Mouse (Mus musculus): Measurements from ENCODE around the gene Lpin2. TPM values are rescaled to one million over a fixed set of nuclear protein-coding genes. Genes with fewer than 3 reads are reported as not detected.

The Lpin2 gene
- polyA plus RNA-seq, 1 experiment from 2014 or later, result 42.3 TPM

DNA sequence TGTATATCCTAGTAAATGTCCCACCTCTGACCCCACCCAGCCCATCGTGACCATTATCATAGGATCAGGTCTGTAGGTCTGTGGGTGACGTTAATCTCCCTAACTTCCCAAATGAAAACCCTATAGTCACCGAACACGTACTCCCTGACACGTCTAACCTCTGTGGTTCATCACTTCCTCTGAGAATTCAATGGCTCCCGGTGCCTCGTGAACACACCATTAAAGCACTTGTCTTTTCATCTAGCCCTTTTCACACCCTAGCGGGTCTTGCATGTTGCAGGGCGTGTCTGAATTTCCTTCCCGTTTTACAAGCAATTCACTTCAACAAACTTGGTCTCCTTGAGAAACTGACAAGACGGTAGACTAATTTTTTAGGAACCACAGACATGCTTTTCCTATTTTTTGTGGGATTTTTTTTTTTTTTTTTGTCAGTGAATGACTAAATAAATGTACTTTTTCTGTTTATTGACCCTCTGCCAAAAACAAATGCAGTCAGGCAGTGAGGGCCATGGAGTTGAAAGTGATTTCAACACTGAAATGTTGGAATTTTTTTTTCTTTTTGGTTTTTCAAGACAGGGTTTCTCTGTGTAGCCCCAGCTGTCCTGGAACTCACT is 105.9 kb downstream of the Lpin2 start:
- H3K36me3 ChIP-seq (replicated peaks), result no peaks in the 10 kb centered on the region
- WGBS (ENCODE audit: insufficient replicate concordance), result 19% methylated on average over 11 of the region's 11 CpGs
- no peaks in the 10 kb centered on the region for H3K9me3 ChIP-seq (replicated peaks)
- ATAC-seq (ENCODE audit: insufficient read depth), result no peak
- peak overlapping the region; percentile 21; the same call in 1 of the 2 replicates for H3K4me2 ChIP-seq
- H3K4me3 ChIP-seq (replicated peaks), result no peak overlapping the region
- no peaks in the 10 kb centered on the region for H3K27me3 ChIP-seq
- peaks cover 96% of the 10 kb centered on the region for H3K4me1 ChIP-seq (replicated peaks)
- no peak overlapping the region for H3K9ac ChIP-seq
- H3K27ac ChIP-seq (replicated peaks), result peak overlapping the region; percentile 90

DNA sequence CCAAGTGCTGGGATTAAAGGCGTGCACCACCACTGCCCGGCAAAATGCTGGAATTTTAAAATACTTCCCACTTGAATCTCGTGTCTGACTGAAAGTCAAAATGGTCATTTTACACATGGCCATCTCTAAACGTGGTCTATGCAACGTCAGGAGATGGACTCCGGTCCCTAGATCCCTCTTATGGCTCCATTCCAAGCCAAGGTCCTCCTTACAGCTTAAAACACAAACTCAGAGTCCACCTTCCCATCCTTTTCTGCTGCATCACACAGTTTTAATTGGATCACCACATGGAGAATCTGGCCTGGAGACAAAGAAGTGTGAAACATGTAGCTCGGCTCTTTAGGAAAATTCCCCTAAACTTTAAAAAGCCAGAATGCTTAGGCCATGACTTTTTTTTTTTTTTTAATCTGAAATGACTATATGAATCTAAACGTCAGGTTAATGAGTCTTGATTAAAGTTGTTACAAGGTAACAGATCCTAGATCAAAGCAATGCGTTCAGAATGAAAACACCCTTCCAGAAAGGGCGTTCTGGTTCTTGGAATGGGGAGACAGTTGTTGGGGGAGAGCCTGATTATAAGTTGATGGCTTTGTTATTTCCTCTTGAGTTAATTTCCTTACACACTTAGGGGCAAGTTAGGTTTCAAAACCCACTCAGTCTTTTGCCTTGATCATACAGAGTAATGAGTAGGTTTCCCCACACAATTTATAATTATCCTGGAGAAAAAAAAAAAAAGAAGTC is 106.6 kb downstream of the Lpin2 start:
- no peak for ATAC-seq (ENCODE audit: insufficient read depth)
- no peaks in the 10 kb centered on the region for H3K27me3 ChIP-seq
- no peak overlapping the region for H3K4me3 ChIP-seq (replicated peaks)
- no peaks in the 10 kb centered on the region for H3K36me3 ChIP-seq (replicated peaks)
- H3K9ac ChIP-seq, result no peak overlapping the region
- H3K4me2 ChIP-seq, result peak overlapping the region; percentile 49
- peak overlapping the region; percentile 90 for H3K27ac ChIP-seq (replicated peaks)
- peaks cover 100% of the 10 kb centered on the region for H3K4me1 ChIP-seq (replicated peaks)
- WGBS (ENCODE audit: insufficient replicate concordance), result 60% methylated on average over 10 of the region's 10 CpGs
- H3K9me3 ChIP-seq (replicated peaks), result no peaks in the 10 kb centered on the region

- H3K27ac ChIP-seq (replicated peaks), result peak overlapping the region; percentile 90
- peak overlapping the region; percentile 5; the same call in 1 of the 2 replicates for H3K9ac ChIP-seq
- no peaks in the 10 kb centered on the region for H3K27me3 ChIP-seq
- no peaks in the 10 kb centered on the region for H3K36me3 ChIP-seq (replicated peaks)
- peak overlapping the region; percentile 49 for H3K4me2 ChIP-seq
- no peak overlapping the region for H3K4me3 ChIP-seq (replicated peaks)
- peak; percentile 49; the same call in 1 of the 2 replicates for ATAC-seq (ENCODE audit: insufficient read depth)
- H3K9me3 ChIP-seq (replicated peaks), result no peaks in the 10 kb centered on the region
- WGBS (ENCODE audit: insufficient replicate concordance), result 38% methylated on average over 6 of the region's 6 CpGs
- peaks cover 100% of the 10 kb centered on the region for H3K4me1 ChIP-seq (replicated peaks)
These were observed 107.3 kb downstream of the Lpin2 start for GRCm38 (mm10) chr17:71289572-71290176.

GRCm38 (mm10) chr17:71290486-71291410 is 108.4 kb downstream of the Lpin2 start:
- 29% methylated on average over 7 of the region's 7 CpGs for WGBS (ENCODE audit: insufficient replicate concordance)
- Histone ChIP-seq H3K9me3 (replicated peaks) (no peaks in the 10 kb centered on the region), H3K4me1 (replicated peaks) (peaks cover 98% of the 10 kb centered on the region), H3K36me3 (replicated peaks) (no peaks in the 10 kb centered on the region), H3K27me3 (no peaks in the 10 kb centered on the region), H3K27ac (replicated peaks) (peak overlapping the region; percentile 90), H3K4me2 (peak overlapping the region; percentile 49), H3K9ac (peak overlapping the region; percentile 43; the same call in 1 of the 2 replicates), H3K4me3 (replicated peaks) (no peak overlapping the region)
- peak; percentile 89 for ATAC-seq (ENCODE audit: insufficient read depth)

DNA sequence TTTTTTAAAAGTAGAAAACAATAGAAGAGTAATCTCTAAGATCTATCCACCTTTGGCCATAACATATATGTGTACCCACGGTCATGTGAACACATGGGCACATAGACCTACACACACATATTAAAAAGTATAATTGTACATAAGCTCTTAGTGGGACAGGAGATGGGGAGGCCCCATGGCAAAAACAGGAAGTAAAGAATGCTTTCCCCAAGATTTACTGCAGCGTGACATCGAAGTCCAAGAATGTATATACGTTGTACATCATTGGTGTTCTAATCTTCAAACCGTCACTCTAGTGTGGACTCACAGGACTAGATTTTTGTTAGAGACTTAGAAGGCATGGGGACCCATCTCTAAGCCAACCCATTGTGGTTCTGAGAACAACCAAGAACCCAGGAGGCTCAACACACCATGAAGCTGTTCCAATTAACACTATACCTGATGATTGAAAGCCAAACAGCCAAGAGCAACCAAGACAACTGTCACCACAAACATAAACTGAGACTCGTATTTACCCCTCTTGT is 109.6 kb downstream of the Lpin2 start:
- no peak overlapping the region for H3K9ac ChIP-seq
- peaks cover 93% of the 10 kb centered on the region for H3K4me1 ChIP-seq (replicated peaks)

DNA sequence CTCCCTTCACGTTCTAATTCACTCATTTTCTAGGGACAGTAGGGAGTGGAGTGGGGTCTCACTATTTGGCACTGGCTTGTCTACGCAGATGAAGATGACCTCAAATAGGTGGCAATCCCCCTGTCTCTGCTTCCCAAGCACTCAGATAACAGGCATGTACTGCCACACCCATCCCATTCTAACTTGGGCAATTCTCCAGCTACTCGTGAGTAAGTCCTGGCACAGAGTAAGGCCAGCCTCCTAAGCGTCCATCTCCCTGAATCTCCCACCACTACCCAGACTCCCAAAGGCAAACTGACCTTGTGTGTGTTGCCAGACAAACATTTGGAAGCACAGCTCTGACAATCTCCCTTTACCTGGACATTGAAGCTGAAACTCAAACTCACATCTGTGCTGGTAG is 110.5 kb downstream of the Lpin2 start:
- peak overlapping the region; percentile 23 for H3K4me2 ChIP-seq
- H3K27me3 ChIP-seq, result no peaks in the 10 kb centered on the region
- H3K9ac ChIP-seq, result no peak overlapping the region
- H3K9me3 ChIP-seq (replicated peaks), result no peaks in the 10 kb centered on the region
- H3K4me3 ChIP-seq (replicated peaks), result no peak overlapping the region
- ATAC-seq (ENCODE audit: insufficient read depth), result no peak
- H3K4me1 ChIP-seq (replicated peaks), result peaks cover 91% of the 10 kb centered on the region
- H3K27ac ChIP-seq (replicated peaks), result peak overlapping the region; percentile 90
- WGBS (ENCODE audit: insufficient replicate concordance), result 30% methylated on average over 4 of the region's 4 CpGs
- no peaks in the 10 kb centered on the region for H3K36me3 ChIP-seq (replicated peaks)

More for the DNA sequence above, 109.6 kb downstream of the Lpin2 start:
- Histone ChIP-seq H3K9me3 (replicated peaks) (no peaks in the 10 kb centered on the region), H3K27me3 (no peaks in the 10 kb centered on the region), H3K36me3 (replicated peaks) (no peaks in the 10 kb centered on the region), H3K4me2 (peak overlapping the region; percentile 49), H3K27ac (replicated peaks) (peak overlapping the region; percentile 90), H3K4me3 (replicated peaks) (no peak overlapping the region)
- WGBS (ENCODE audit: insufficient replicate concordance), result 42% methylated on average over 6 of the region's 6 CpGs
- no peak for ATAC-seq (ENCODE audit: insufficient read depth)

GRCm38 (mm10) chr17:71294570-71294969 is 112.2 kb downstream of the Lpin2 start:
- Histone ChIP-seq H3K9ac (no peak overlapping the region), H3K27ac (replicated peaks) (peak overlapping the region; percentile 90), H3K27me3 (no peaks in the 10 kb centered on the region), H3K9me3 (replicated peaks) (no peaks in the 10 kb centered on the region), H3K4me1 (replicated peaks) (peaks cover 74% of the 10 kb centered on the region), H3K36me3 (replicated peaks) (no peaks in the 10 kb centered on the region), H3K4me3 (replicated peaks) (no peak overlapping the region), H3K4me2 (no peak overlapping the region)
- WGBS (ENCODE audit: insufficient replicate concordance), result 19% methylated on average over 3 of the region's 3 CpGs
- no peak for ATAC-seq (ENCODE audit: insufficient read depth)

Other genes starting within 250 kb of the Lpin2 start
- gene Myom1, start 179.9 kb upstream of the Lpin2 start, polyA plus RNA-seq (2015; fragmentation: Nextera tagmentation; extraction: Ambion mirVana), result 1.3 and 2.6 TPM in 2 replicates
- gene Myl12a, start 179.7 kb upstream of the Lpin2 start, polyA plus RNA-seq (2015; fragmentation: Nextera tagmentation; extraction: Ambion mirVana), result 172 and 186 TPM in 2 replicates
- 23.9 and 29.7 TPM in 2 replicates for gene Emilin2, start 129.4 kb downstream of the Lpin2 start, polyA plus RNA-seq (2015; fragmentation: Nextera tagmentation; extraction: Ambion mirVana)

Data from liver, embryonic 15.5 days (tissue).